Mouse (Mus musculus) testis, adult 10 weeks (tissue): Measurements from ENCODE around the gene Btbd35f16. TPM values are rescaled to one million over a fixed set of nuclear protein-coding genes. Genes with fewer than 3 reads are reported as not detected.

ENCODE experiments used
- polyA plus RNA-seq: library from polyadenylated mRNA; stranded (reverse); fragments of 350-450 nt; fragmentation: Illumina TruSeq; extraction: RNeasy Lipid Tissue Mini Kit (QIAGEN cat#74804); gene quantifications from one replicate; pipeline ENCODE4 v1.2.3, GENCODE M21; 2014; ENCODE audit warnings: low read depth, low replicate concordance

Btbd35f16 gene
- polyA plus RNA-seq, result 3.6 TPM

DNA sequence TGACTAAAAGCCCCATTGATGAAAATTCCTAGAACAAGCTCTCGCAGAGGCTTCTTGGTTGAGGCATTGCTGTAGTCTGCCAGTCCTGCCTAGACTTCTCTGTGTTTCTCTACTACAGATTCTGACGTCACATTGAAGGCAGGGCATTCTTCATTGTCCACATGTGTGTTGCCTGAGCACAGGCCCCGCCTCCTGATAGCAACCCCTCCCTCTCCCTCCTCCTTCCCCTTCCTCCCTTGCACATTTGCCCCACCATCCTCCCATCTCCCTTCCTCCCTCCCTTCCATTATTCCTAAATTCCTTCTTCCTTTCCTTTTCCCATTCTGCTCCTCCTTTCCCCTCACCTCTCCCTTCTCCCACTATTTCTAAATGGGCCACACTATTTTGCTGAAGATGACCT is at the start of gene Btbd35f16:
Btbd35f16 (minus strand) TSS at position 101 of the 400 bp plus-strand sequence.

Other genes starting within 250 kb of the Btbd35f16 start
- 0.29 TPM for gene Btbd35f10, start 204.1 kb downstream of the Btbd35f16 start, polyA plus RNA-seq
- gene Btbd35f3, start 80.7 kb upstream of the Btbd35f16 start, polyA plus RNA-seq, result 10.2 TPM
- gene Btbd35f28, start 239.6 kb upstream of the Btbd35f16 start, polyA plus RNA-seq, result 3.5 TPM